Mouse (Mus musculus) limb, embryonic 10.5 days (tissue): ENCODE data around the gene Ciart. TPM values are rescaled to one million over a fixed set of nuclear protein-coding genes. Genes with fewer than 3 reads are reported as not detected.
"Not testable (repeated sequence)": the region's sequence is repeated elsewhere in the genome, so short reads cannot be mapped to it uniquely, and the experiment has no call there.

Experiments
- DNase-seq: peaks from one replicate; pipeline ENCODE4 v3.0.0-alpha.2; 2017; ENCODE audit warnings: low spot score
- H3K27ac ChIP-seq: fragments of 300-500 bp; sonication (generic); 2 replicates; pipeline ENCODE4 v1.5.1; 2016; ENCODE audit warnings: mild to moderate bottlenecking
- H3K27me3 ChIP-seq: fragments of 300-500 bp; sonication (generic); 2 replicates; pipeline ENCODE4 v1.6.1; 2016; ENCODE audit warnings: low read depth, mild to moderate bottlenecking; ENCODE audit not compliant: poor library complexity, severe bottlenecking
- H3K36me3 ChIP-seq: fragments of 300-500 bp; sonication (generic); 2 replicates; pipeline ENCODE4 v1.6.1; 2016; ENCODE audit warnings: mild to moderate bottlenecking, moderate library complexity
- H3K4me1 ChIP-seq: fragments of 300-500 bp; sonication (generic); 2 replicates; pipeline ENCODE4 v1.6.1; 2016
- H3K4me3 ChIP-seq: fragments of 300-500 bp; sonication (generic); 2 replicates; pipeline ENCODE4 v1.5.1; 2016; ENCODE audit warnings: mild to moderate bottlenecking, moderate library complexity
- H3K9me3 ChIP-seq: fragments of 300-500 bp; sonication (generic); replicated peaks from 2 replicates; pipeline ENCODE4 v1.6.1; 2016; ENCODE audit warnings: mild to moderate bottlenecking
- WGBS: fragments of 180-500 bp; shearing (Covaris S2); methylation state at CpG from one replicate; pipeline ENCODE4 v1.1.7; 2016; 5-methylcytosine and 5-hydroxymethylcytosine counted together
- polyA plus RNA-seq: library from polyadenylated mRNA; unstranded; fragments of >200 nt; fragmentation: Nextera tagmentation; extraction: Ambion mirVana; gene quantifications from 2 replicates; pipeline ENCODE4 v1.2.1, GENCODE M21; 2016

The Ciart gene
- polyA plus RNA-seq, result 8.8 and 10.5 TPM in 2 replicates

GRCm38 (mm10) chr3:95881979-95882815, at the start of gene Ciart:
Ciart (minus strand) TSS chr3:95882251.
- Histone ChIP-seq H3K4me3 (peak within 1 kb of the TSS; percentile 64), H3K27ac (peak within 1 kb of the TSS; percentile 75), H3K9me3 (no peaks in the 10 kb centered on the region), H3K36me3 (no peaks in the 10 kb centered on the region), H3K4me1 (peaks cover 20% of the 10 kb centered on the region), H3K27me3 (no peaks in the 10 kb centered on the region)
- peak; percentile 94 for DNase-seq
- WGBS, result under 1% methylated on average over 66 of the region's 66 CpGs

DNA sequence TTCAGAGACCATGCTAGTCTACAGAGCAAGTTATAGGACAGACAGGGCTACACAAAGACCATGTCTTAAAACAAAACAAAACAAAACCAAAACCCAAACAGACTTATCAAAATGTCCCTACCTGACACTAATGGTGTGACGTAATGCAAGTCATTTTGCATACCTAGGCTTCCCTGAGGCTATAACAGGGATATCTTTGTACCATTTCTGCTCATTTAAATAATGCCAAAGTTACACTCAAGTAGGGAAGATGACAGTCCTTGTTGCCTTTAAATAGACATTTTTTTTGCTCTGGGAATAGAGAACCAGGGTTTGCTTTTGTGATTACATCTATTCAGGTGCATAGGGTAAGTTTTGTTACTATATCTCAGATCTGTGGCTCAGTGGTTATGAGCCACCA, 49.4 kb upstream of the Ciart start:
- WGBS, result 98% methylated on average over 1 of the region's 1 CpGs
- no peaks in the 10 kb centered on the region for H3K9me3 ChIP-seq
- H3K27ac ChIP-seq, result no peak overlapping the region
- peak overlapping the region; percentile 95 for H3K4me3 ChIP-seq
- no peaks in the 10 kb centered on the region for H3K27me3 ChIP-seq
- DNase-seq, result no peak
- peaks cover 46% of the 10 kb centered on the region for H3K36me3 ChIP-seq
- peaks cover 10% of the 10 kb centered on the region; the same call in 1 of the 2 replicates for H3K4me1 ChIP-seq

DNA sequence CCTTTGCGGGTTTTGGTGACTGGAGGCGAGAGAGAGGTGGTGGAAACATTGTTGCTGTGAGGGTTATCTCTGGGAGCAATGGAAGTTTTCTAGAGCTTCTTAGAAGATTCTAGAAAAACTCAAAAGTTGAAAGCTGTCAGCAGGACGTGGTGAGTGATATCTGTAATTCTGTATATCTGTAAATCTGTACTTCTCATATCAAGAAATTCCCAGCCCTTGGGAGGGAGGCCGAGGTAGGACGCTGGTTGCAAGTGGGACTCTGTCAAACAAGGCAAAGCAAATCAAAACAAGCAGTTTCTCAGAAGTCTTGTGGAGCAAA, 48.4 kb upstream of the Ciart start:
- DNase-seq, result peak; percentile 41
- no peaks in the 10 kb centered on the region for H3K9me3 ChIP-seq
- peak overlapping the region; percentile 95 for H3K4me3 ChIP-seq
- peaks cover 37% of the 10 kb centered on the region for H3K36me3 ChIP-seq
- 4% methylated on average over 5 of the region's 5 CpGs for WGBS
- peaks cover 10% of the 10 kb centered on the region; the same call in 1 of the 2 replicates for H3K4me1 ChIP-seq
- H3K27me3 ChIP-seq, result no peaks in the 10 kb centered on the region
- peak overlapping the region; percentile 96 for H3K27ac ChIP-seq

DNA sequence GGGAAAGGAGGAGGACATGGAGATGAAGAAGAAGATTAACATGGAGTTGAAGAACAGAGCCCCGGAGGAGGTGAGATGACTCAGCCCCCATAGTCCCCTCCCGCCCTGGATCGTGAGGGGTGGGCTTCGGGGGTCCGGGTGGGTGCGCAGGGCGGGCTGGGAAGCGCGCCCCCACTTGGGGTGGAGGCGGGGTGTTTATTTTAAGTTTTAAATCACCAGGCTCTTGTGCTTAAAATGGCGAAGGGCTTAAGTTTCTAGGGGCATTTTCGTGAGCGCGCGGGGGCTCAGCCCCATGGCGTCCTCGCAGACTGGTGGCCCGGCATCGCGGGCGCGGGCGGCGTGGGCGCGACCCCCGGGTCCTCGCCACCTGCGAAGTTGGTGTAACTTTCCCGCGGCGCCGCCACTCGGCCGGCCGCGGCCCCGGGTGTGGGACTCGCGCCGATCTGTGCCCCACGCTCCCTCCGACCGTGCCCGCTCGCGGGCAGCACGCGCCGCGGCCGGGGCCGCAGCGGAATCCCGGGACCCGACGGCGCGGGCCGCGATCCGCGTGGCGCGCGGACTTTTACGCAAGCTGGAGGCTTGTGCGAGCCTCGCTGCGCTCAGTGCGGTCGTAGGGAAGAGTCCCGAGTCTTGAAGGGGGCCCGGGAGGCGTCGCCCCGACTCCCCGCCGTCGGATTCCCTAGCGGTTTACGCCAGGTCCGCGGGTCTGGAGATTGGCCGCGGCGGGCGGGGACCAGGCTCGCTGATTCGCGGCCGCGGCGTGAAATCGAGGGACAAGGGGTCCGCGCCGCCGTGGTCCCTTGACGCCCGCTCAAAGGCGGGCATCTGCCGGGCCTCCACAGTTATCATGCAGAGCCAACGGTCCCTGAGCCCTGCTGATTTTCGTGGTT, 47.8 kb upstream of the Ciart start:
- peak overlapping the region; percentile 95 for H3K4me3 ChIP-seq
- under 1% methylated on average over 105 of the region's 105 CpGs for WGBS
- H3K4me1 ChIP-seq, result peaks cover 10% of the 10 kb centered on the region; the same call in 1 of the 2 replicates
- no peaks in the 10 kb centered on the region for H3K9me3 ChIP-seq
- H3K27me3 ChIP-seq, result no peaks in the 10 kb centered on the region
- H3K36me3 ChIP-seq, result peaks cover 31% of the 10 kb centered on the region
- peak overlapping the region; percentile 96 for H3K27ac ChIP-seq
- peak; percentile 78 for DNase-seq

DNA sequence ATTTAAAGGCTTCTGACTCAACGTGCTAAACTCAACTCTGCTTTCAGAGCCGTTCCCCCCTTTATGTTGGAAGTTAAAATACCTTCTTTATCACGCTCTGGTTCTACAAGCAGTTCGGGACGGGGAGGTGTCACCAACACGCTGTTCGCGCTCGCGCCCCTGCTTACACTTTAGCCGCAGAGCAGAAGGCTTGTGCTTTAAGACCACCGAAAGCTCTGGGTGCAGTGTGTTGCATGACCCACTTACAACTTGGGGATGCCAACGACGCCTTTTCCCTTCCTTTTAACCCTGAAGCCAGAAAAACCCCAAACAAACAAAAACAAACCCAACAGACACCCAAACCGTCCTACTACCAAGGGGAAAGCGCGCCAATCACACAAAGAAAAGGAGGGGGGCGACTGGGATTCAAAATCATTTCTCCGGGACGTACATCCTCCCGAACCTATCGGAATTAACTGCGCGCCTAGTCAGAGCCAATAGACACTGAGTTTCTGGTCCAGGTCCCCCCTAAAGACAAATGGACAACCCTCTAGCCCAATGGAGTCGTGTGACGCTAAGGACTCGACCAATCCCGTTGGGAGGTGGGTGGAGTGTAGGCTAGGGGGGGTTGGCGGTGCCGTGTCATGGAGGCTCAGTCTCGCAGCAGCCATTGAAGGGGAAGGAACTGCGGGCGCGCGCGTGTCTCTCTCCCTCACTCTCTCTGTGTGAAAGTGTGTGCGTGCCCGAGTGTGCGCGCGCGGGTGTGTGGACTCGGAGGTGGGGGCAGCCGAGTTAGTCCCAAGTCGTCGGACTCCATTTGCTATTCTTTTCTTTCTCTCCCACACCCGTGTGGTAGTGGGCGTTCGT, 46.8 kb upstream of the Ciart start, which contains the start of gene Anp32e:
Gene Anp32e, plus strand, starts transcription at position 589 of the 846 bp plus-strand sequence.
- Histone ChIP-seq H3K27ac (peak within 1 kb of the TSS; percentile 96), H3K4me3 (peak within 1 kb of the TSS; percentile 95), H3K27me3 (no peaks in the 10 kb centered on the region), H3K36me3 (peaks cover 21% of the 10 kb centered on the region), H3K9me3 (no peaks in the 10 kb centered on the region), H3K4me1 (peaks cover 10% of the 10 kb centered on the region; the same call in 1 of the 2 replicates)
- peak; percentile 96 for DNase-seq
- under 1% methylated on average over 49 of the region's 49 CpGs for WGBS

- Histone ChIP-seq H3K4me3 (peak overlapping the region; percentile 95), H3K27me3 (no peaks in the 10 kb centered on the region), H3K9me3 (no peaks in the 10 kb centered on the region), H3K36me3 (peaks cover 15% of the 10 kb centered on the region), H3K27ac (peak overlapping the region; percentile 96), H3K4me1 (peaks cover 10% of the 10 kb centered on the region; the same call in 1 of the 2 replicates)
- WGBS, result 72% methylated on average over 6 of the region's 6 CpGs
- DNase-seq, result no peak
These were observed 46.2 kb upstream of the Ciart start for GRCm38 (mm10) chr3:95928261-95928657.

DNA sequence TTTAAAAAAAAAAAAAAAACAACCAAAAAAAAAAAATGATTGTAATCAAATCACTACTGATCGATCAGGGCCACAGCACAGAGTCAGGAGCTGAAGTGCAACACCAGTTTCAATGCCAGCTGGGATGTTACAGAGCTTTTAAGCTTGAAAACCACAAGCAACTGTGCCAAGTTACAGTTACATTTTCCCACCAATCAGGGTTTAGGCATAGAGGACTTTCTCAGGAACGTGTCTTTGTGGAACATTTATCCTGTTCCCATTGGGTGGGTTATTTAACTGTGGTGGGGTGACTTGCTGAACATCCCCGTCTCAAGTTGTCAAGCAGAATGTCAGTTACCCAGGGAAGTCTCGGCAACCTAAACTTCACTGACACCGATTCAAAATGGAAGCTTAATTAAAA, 43.0 kb upstream of the Ciart start:
- WGBS, result 89% methylated on average over 5 of the region's 5 CpGs
- no peaks in the 10 kb centered on the region for H3K9me3 ChIP-seq
- H3K4me1 ChIP-seq, result 0 out of 2 replicates have a peak, but pooled peaks cover 4% of the 10 kb centered on the region
- H3K36me3 ChIP-seq, result no peaks in the 10 kb centered on the region
- DNase-seq, result no peak
- H3K27ac ChIP-seq, result no peak overlapping the region
- H3K27me3 ChIP-seq, result no peaks in the 10 kb centered on the region
- H3K4me3 ChIP-seq, result no peak overlapping the region

DNA sequence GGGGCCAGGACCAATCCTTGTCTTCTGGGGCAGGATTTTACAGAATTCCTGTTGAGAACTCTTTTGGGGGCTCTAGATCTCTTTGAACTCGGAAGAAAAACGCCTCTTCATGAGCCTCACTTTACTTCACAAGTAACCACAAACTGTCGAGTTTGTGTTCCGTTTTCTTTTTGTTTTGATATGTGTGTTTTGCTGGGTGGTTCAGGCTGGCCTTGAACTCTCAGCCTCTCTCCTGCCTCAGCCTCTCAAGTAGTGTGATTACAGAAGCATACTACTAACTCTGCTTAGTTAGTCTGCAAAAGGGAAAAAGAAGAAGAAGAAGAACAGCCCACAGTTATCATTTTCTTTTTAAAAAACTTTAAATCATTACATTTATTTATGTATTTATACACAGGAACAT, 42.1 kb upstream of the Ciart start:
- DNase-seq, result no peak
- H3K27ac ChIP-seq, result no peak overlapping the region
- 0 out of 2 replicates have a peak, but pooled peaks cover 4% of the 10 kb centered on the region for H3K4me1 ChIP-seq
- no peak overlapping the region for H3K4me3 ChIP-seq
- H3K36me3 ChIP-seq, result no peaks in the 10 kb centered on the region
- no peaks in the 10 kb centered on the region for H3K9me3 ChIP-seq
- 73% methylated on average over 4 of the region's 4 CpGs for WGBS
- H3K27me3 ChIP-seq, result no peaks in the 10 kb centered on the region

DNA sequence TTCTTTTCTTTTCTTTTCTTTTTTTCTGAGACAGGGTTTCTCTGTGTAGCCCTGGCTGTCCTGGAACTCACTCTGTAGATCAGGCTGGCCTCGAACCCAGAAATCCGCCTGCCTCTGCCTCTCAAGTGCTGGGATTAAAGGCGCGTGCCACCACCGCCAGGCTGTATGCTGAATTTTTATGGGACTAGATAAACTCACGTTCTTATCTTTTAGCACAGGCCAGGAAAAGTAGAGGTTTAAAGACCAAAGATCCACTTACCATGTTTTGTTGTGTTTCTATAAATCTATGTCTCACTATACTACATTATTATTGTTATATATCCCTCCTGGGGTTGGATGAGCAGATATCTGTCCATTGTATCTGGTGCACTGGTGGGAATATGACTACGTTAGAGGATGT, 41.4 kb upstream of the Ciart start:
- H3K27ac ChIP-seq, H3K4me1 ChIP-seq: not testable (repeated sequence)
- WGBS, result 94% methylated on average over 7 of the region's 7 CpGs

GRCm38 (mm10) chr3:95920532-95920931, 38.5 kb upstream of the Ciart start:
- H3K27me3 ChIP-seq, DNase-seq, H3K4me1 ChIP-seq, H3K4me3 ChIP-seq, H3K27ac ChIP-seq, H3K9me3 ChIP-seq, H3K36me3 ChIP-seq: not testable (repeated sequence)
- WGBS, result 71% methylated on average over 2 of the region's 2 CpGs

More for the DNA sequence above, 41.4 kb upstream of the Ciart start:
- H3K4me3 ChIP-seq, H3K36me3 ChIP-seq, DNase-seq, H3K9me3 ChIP-seq, H3K27me3 ChIP-seq: not testable (repeated sequence)

DNA sequence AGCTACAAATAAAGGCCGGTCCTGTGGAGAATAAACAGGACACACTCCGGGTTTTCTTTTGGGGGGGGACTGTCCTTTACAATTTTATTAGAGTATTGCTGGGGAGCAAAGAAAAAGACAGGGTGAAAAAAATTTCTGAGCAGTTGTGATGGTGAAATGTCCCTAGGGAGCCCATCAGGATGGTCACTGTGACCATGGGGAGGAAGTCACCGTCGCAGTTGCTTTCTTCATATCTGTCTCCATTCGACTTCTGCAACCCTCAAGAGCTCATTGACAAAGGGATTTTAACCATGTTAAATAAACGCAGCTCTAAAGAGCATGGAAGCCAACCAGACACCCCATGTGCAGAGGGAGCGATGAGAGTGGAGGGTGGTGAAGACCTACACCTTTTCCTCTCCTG, 34.7 kb upstream of the Ciart start:
- Histone ChIP-seq H3K4me3 (no peak overlapping the region), H3K27ac (no peak overlapping the region), H3K36me3 (no peaks in the 10 kb centered on the region), H3K9me3 (no peaks in the 10 kb centered on the region), H3K27me3 (no peaks in the 10 kb centered on the region), H3K4me1 (no peaks in the 10 kb centered on the region)
- no peak for DNase-seq
- 79% methylated on average over 7 of the region's 7 CpGs for WGBS

DNA sequence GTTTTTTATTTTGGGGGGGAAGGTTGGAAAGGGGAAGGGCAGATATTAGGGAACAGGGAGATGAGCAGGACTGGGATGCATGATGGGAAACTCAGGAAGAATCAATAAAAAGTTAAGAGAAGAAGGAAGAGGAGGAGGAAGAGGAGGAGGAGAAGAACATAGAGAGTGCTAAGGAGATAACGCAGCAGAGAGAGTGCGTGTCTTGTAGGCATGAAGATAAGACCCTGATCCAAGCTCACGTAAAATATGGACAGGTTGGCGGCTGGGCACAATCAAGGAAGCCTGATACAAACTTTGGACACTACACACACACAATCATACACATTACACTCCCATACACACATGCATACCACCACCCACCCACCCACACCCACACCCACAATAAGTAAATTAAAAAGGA, 32.7 kb upstream of the Ciart start:
- WGBS, result 94% methylated on average over 4 of the region's 4 CpGs
- DNase-seq, result no peak
- H3K9me3 ChIP-seq, result no peaks in the 10 kb centered on the region
- H3K27me3 ChIP-seq, result no peaks in the 10 kb centered on the region
- no peaks in the 10 kb centered on the region for H3K4me1 ChIP-seq
- no peaks in the 10 kb centered on the region for H3K36me3 ChIP-seq
- H3K4me3 ChIP-seq, result no peak overlapping the region
- H3K27ac ChIP-seq, result no peak overlapping the region
